Mouse (Mus musculus) kidney, embryonic 16.5 days (tissue): Measurements from ENCODE around the gene Ankrd34a. TPM values are rescaled to one million over a fixed set of nuclear protein-coding genes. Genes with fewer than 3 reads are reported as not detected.

Experiments used
- ATAC-seq: fragments of 200-750 bp; cut with Nextera tagmentation; 2 replicates; pipeline ENCODE4 v1.8.0; 2017; ENCODE audit warnings: moderate TSS enrichment; ENCODE audit not compliant: low FRiP score, low TSS enrichment
- H3K27ac ChIP-seq: fragments of 300-500 bp; sonication (generic); 2 replicates; pipeline ENCODE4 v1.5.1; 2014; ENCODE audit warnings: low read length
- H3K27me3 ChIP-seq: fragments of 300-500 bp; sonication (generic); 2 replicates; pipeline ENCODE4 v1.6.1; 2014; ENCODE audit warnings: low read length, control low read depth, mixed read lengths; ENCODE audit not compliant: insufficient read depth
- H3K36me3 ChIP-seq: fragments of 300-500 bp; sonication (generic); 2 replicates; pipeline ENCODE4 v1.6.1; 2014; ENCODE audit warnings: low read length, control low read depth, mixed read lengths; ENCODE audit not compliant: insufficient read depth
- H3K4me1 ChIP-seq: fragments of 300-500 bp; sonication (generic); 2 replicates; pipeline ENCODE4 v1.6.1; 2014; ENCODE audit warnings: low read length, control low read depth, mixed read lengths; ENCODE audit not compliant: insufficient read depth
- H3K4me2 ChIP-seq: fragments of 300-500 bp; sonication (generic); replicated peaks from 2 replicates; pipeline ENCODE4 v1.6.1; 2014; ENCODE audit warnings: low read depth, low read length
- H3K4me3 ChIP-seq: fragments of 300-500 bp; sonication (generic); 2 replicates; pipeline ENCODE4 v1.5.1; 2014; ENCODE audit warnings: mild to moderate bottlenecking, low read length
- H3K9ac ChIP-seq: fragments of 300-500 bp; sonication (generic); replicated peaks from 2 replicates; pipeline ENCODE4 v1.6.1; 2014; ENCODE audit warnings: low read length
- H3K9me3 ChIP-seq: fragments of 300-500 bp; sonication (generic); 2 replicates; pipeline ENCODE4 v1.6.1; 2016; ENCODE audit warnings: low read length, control low read depth
- WGBS: fragments of 180-500 bp; shearing (Covaris S2); extraction: QIAGEN DNeasy Blood & Tissue Kit; methylation state at CpG from one replicate; pipeline ENCODE4 v1.1.7; 2014; 5-methylcytosine and 5-hydroxymethylcytosine counted together
- polyA plus RNA-seq: library from polyadenylated mRNA; unstranded; fragments of >200 nt; fragmentation: Nextera tagmentation; extraction: Ambion mirVana; gene quantifications from 2 replicates; pipeline ENCODE4 v1.2.1, GENCODE M21; 2015

The Ankrd34a gene
- 2.2 and 2.3 TPM in 2 replicates for polyA plus RNA-seq

DNA sequence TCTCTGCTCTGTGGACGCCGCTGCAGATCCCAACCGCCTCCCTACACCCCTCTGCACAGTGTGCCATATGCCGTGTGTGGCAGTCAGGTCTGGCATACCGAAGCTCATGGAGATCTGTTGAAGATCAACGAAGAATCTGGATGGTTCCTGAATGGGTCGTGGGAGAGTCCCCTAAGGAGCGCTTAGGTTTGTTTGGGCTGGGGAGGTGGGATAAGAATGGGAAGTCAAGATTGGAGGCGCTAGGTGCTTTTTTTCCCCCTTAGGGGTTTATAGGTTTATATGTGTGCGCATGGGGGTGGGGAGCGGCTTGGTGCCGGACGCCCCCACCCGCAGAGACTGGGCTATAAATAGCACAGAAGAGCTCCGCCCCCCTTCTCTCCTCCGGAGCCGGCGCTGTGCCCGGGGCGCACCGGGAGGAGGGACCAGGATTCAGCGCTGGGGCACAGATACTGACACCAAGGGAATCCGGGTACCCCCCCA lies at the start of gene Ankrd34a:
Gene Ankrd34a (plus strand): TSS at position 409 of the 480 bp plus-strand sequence.
- peak within 1 kb of the TSS; percentile 63 for H3K9ac ChIP-seq
- H3K27ac ChIP-seq = peak within 1 kb of the TSS; percentile 64; the same call in 1 of the 2 replicates
- peaks cover 33% of the 10 kb centered on the region for H3K4me1 ChIP-seq
- under 1% methylated on average over 23 of the region's 23 CpGs for WGBS
- no peak for ATAC-seq
- peak within 1 kb of the TSS; percentile 69 for H3K4me2 ChIP-seq
- peak within 1 kb of the TSS; percentile 53 for H3K4me3 ChIP-seq
- no peaks in the 10 kb centered on the region for H3K36me3 ChIP-seq
- H3K27me3 ChIP-seq = peaks cover 25% of the 10 kb centered on the region
- no peaks in the 10 kb centered on the region for H3K9me3 ChIP-seq

DNA sequence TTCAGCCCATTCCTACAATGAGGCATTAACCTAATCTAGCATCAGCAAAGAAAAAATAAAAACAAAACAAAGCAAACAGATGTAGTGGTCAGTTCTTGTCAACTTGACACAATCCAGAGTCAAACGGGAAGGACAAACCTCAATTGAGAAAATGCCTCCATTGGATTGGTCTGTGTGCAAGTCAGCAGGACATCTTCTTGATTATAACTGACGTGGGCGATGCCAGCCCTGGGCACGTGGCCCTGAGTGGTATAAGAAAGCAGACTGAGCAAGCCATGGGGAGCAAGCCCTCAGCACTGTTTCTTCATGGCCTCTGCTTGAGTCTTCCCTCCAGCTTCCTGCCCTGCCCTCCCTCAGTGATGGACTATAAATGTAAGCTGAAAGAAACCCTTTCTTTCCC lies 49.6 kb upstream of the Ankrd34a start:
- no peak overlapping the region for H3K4me3 ChIP-seq
- no peak for ATAC-seq
- H3K27me3 ChIP-seq = no peaks in the 10 kb centered on the region
- WGBS = 54% methylated on average over 4 of the region's 4 CpGs
- H3K9me3 ChIP-seq = no peaks in the 10 kb centered on the region
- no peak overlapping the region for H3K27ac ChIP-seq
- peaks cover 5% of the 10 kb centered on the region; the same call in 1 of the 2 replicates for H3K4me1 ChIP-seq
- H3K4me2 ChIP-seq = no peak overlapping the region
- H3K9ac ChIP-seq = no peak overlapping the region
- H3K36me3 ChIP-seq = no peaks in the 10 kb centered on the region

DNA sequence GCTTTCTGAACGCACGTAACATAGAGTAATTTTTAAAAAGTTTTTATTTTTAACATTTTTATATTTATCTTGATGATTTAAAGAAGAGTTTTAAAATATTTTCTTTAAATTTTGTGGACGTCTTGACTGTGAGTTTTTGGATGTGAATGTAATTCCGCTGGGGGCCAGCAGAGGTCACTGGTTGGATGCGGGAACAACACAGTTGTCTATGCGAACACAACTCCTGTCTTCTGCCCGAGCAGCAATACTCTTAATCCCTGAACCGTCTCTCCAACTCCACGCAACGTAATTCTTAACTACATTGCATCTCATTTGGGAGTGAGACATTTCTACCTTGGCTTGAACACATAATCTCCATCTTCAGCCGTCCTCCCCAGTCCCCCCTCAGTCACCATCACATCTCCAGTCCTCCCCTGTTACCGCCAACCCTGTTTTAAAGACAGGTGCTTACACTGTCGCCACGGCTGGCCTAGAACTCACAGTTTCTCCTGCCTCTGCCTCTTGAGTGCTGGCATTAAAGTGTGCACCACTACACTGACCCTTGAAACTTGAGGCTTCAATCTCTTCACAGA lies 49.0 kb upstream of the Ankrd34a start:
- no peak overlapping the region for H3K9ac ChIP-seq
- no peak overlapping the region for H3K4me3 ChIP-seq
- 7% methylated on average over 14 of the region's 14 CpGs for WGBS
- no peaks in the 10 kb centered on the region for H3K9me3 ChIP-seq
- peak overlapping the region; percentile 26 for H3K4me2 ChIP-seq
- no peaks in the 10 kb centered on the region for H3K27me3 ChIP-seq
- H3K36me3 ChIP-seq = no peaks in the 10 kb centered on the region
- no peak overlapping the region for H3K27ac ChIP-seq
- ATAC-seq = peak; percentile 55
- peaks cover 5% of the 10 kb centered on the region; the same call in 1 of the 2 replicates for H3K4me1 ChIP-seq

DNA sequence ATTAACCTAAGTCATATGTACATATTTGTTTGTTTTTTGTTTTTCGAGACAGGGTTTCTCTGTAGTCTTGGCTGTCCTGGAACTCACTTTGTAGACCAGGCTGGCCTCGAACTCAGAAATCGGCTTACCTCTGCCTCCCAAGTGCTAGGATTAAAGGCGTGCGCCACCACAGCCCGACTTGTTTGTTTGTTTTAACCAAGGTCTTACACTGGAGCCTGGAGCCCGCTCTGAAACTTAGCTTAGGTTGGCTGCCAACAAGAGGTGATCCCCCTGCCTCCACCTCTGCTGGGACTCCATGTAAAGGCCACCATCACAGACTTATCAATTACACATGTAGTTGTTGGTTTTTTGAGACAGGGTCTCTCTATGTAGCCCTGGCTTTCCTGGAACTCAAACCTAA lies 47.6 kb upstream of the Ankrd34a start:
- Histone ChIP-seq H3K4me3 (no peak overlapping the region), H3K27ac (no peak overlapping the region), H3K9me3 (no peaks in the 10 kb centered on the region), H3K9ac (no peak overlapping the region), H3K4me2 (no peak overlapping the region), H3K27me3 (no peaks in the 10 kb centered on the region), H3K4me1 (peaks cover 5% of the 10 kb centered on the region; the same call in 1 of the 2 replicates), H3K36me3 (no peaks in the 10 kb centered on the region)
- ATAC-seq = no peak
- WGBS = 83% methylated on average over 7 of the region's 7 CpGs

DNA sequence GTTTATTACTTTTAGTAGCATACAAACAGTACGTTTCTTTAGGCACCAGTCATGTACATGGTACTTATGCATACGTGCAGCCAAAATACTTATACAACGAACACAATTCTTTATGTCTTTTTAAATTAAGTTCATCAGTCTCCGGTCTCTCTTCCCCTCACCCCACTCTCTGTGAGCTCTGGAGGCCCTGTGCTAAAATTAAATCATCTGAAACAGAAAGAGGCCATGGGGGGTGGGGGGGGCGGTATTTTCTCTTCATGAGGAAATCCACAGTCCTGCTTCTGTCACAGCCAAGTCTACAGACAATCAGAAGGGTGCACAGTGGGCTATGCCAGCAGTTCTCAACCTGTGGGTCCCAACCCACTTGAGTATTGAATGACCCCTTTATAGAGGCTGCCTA lies 47.1 kb upstream of the Ankrd34a start:
- Histone ChIP-seq H3K4me3 (no peak overlapping the region), H3K36me3 (no peaks in the 10 kb centered on the region), H3K4me2 (no peak overlapping the region), H3K9me3 (no peaks in the 10 kb centered on the region), H3K27me3 (no peaks in the 10 kb centered on the region), H3K4me1 (peaks cover 5% of the 10 kb centered on the region; the same call in 1 of the 2 replicates), H3K27ac (no peak overlapping the region), H3K9ac (no peak overlapping the region)
- no peak for ATAC-seq
- 83% methylated on average over 5 of the region's 5 CpGs for WGBS

DNA sequence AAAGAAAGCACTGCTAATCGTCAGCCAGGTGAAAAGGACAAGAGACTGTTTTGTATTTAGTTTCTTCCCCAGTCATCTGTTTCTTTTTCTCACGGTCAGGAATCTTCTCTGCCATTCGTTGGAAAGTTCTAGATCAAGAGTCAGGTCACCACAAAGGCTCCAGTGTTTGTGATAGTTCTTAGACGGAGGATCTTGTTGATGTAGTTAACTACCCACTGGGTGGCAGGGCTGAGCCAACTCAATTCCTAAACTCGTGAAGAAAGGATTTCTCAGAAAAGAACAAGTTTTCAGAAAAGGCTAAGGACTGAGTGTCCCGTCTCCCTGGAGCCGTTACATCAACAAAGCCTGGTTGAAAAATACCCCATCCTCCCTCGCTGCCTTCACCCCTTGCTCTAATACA lies 45.2 kb upstream of the Ankrd34a start:
- Histone ChIP-seq H3K9ac (0 out of 2 replicates have a peak overlapping the region, but pooled peaks have one; percentile 5), H3K4me1 (peaks cover 20% of the 10 kb centered on the region), H3K36me3 (no peaks in the 10 kb centered on the region), H3K27me3 (no peaks in the 10 kb centered on the region), H3K4me2 (no peak overlapping the region), H3K9me3 (no peaks in the 10 kb centered on the region), H3K4me3 (no peak overlapping the region), H3K27ac (no peak overlapping the region)
- ATAC-seq = no peak
- 12% methylated on average over 8 of the region's 8 CpGs for WGBS

DNA sequence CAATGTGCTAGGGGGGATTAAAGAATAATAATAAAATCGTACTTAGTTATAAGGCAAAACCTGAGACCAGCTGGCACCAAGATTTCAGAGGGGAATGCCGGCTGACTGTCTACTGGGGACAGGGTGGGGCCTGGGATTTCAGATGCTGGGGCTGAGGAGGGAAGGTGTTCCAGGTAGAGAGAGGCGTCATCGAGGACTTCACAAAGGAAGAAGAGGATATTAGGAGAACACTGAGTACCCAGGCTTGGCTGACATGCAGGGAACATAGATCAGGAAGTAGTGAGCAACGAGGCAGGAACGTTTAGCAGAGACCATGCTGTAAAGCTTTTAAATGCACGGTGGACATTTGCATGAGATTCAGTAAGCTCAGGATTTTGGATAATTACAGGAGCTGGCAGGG lies 44.5 kb upstream of the Ankrd34a start:
- no peaks in the 10 kb centered on the region for H3K36me3 ChIP-seq
- H3K4me3 ChIP-seq = no peak overlapping the region
- H3K4me1 ChIP-seq = peaks cover 27% of the 10 kb centered on the region
- no peak for ATAC-seq
- no peaks in the 10 kb centered on the region for H3K9me3 ChIP-seq
- 0 out of 2 replicates have a peak overlapping the region, but pooled peaks have one; percentile 5 for H3K9ac ChIP-seq
- H3K4me2 ChIP-seq = no peak overlapping the region
- no peak overlapping the region for H3K27ac ChIP-seq
- no peaks in the 10 kb centered on the region for H3K27me3 ChIP-seq
- WGBS = 66% methylated on average over 7 of the region's 7 CpGs

DNA sequence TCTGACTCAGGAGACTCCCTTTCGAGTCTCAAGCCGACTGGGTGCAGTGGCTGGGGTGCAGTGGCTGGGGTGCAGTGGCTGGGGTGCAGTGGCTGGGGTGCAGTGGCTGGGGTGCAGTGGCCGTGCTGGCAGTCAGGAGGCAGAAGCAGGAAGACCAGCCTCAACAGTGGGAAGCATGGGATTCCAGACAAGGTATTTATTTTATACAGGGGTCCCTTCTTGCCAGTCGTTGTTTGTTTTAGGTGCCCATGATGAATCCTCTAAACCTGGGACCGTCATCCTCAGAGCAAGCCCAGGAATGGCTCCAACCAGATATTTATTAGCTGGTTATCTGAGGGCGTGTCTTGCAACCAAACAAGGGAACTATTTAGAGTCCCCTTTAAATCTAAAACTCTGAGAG lies 42.8 kb upstream of the Ankrd34a start:
- Histone ChIP-seq H3K27ac (no peak overlapping the region), H3K4me2 (no peak overlapping the region), H3K9me3 (no peaks in the 10 kb centered on the region), H3K4me1 (peaks cover 27% of the 10 kb centered on the region), H3K27me3 (no peaks in the 10 kb centered on the region), H3K4me3 (no peak overlapping the region), H3K36me3 (no peaks in the 10 kb centered on the region), H3K9ac (no peak overlapping the region)
- ATAC-seq = no peak
- 88% methylated on average over 6 of the region's 6 CpGs for WGBS

DNA sequence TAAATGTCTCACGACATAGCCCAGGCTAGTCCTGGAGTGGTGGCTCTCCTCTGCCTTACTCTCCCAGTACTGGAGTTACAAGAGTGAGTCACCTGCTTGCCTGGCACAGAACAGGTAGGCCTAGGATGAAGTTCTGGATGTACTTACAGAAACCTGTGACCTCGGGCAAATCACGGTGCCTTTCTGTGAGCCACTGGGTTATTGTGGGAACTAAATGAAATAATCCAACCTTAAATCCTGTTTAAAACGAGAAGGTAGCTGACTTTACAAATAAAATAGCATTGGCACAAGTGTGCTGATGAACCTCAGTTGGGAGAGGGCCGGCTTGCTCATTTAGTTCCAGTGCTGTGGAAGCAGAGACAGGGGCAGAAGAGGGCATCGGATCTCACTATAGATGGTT lies 42.2 kb upstream of the Ankrd34a start:
- Histone ChIP-seq H3K36me3 (no peaks in the 10 kb centered on the region), H3K4me2 (no peak overlapping the region), H3K4me3 (no peak overlapping the region), H3K27ac (no peak overlapping the region), H3K9me3 (no peaks in the 10 kb centered on the region), H3K4me1 (peaks cover 28% of the 10 kb centered on the region), H3K27me3 (no peaks in the 10 kb centered on the region), H3K9ac (no peak overlapping the region)
- 82% methylated on average over 6 of the region's 6 CpGs for WGBS
- no peak for ATAC-seq

DNA sequence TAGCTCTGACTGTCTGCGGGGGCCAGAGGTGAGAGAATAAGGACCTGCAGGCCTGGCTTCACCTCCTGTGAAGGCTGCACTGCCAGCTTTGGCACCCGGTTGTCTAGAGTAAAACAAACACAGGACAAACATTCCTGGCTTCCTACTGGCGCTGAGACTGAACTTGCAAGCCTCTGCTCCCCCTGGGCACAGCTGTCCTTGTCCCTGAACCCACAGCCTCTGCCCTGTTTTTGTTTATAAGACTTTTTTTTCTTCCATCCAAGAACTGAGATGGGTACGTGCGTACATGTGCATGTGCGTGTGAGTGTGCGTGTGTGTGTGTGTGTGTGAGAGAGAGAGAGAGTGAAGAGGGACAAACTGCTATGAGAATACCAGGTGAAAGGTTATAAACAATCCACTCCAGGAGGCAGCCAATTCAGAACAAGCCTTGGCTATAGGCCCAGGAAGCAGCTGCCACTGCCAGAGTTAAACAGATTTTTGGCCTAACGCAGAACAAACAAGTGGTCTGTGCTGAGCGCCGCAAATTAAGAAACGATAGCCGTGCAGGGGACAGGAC lies 41.3 kb upstream of the Ankrd34a start:
- H3K27me3 ChIP-seq = no peaks in the 10 kb centered on the region
- no peaks in the 10 kb centered on the region for H3K9me3 ChIP-seq
- no peak overlapping the region for H3K4me3 ChIP-seq
- peaks cover 36% of the 10 kb centered on the region for H3K4me1 ChIP-seq
- WGBS = 45% methylated on average over 12 of the region's 12 CpGs
- ATAC-seq = no peak
- 0 out of 2 replicates have a peak overlapping the region, but pooled peaks have one; percentile 5 for H3K4me2 ChIP-seq
- peak overlapping the region; percentile 80 for H3K27ac ChIP-seq
- H3K36me3 ChIP-seq = peaks cover 6% of the 10 kb centered on the region
- H3K9ac ChIP-seq = peak overlapping the region; percentile 19
